Mouse (Mus musculus): ENCODE data around the gene Vstm4. TPM values are rescaled to one million over a fixed set of nuclear protein-coding genes. Genes with fewer than 3 reads are reported as not detected.

Gene Vstm4
- polyA plus RNA-seq, 1 experiment from 2014 or later, result 20.3 TPM

DNA sequence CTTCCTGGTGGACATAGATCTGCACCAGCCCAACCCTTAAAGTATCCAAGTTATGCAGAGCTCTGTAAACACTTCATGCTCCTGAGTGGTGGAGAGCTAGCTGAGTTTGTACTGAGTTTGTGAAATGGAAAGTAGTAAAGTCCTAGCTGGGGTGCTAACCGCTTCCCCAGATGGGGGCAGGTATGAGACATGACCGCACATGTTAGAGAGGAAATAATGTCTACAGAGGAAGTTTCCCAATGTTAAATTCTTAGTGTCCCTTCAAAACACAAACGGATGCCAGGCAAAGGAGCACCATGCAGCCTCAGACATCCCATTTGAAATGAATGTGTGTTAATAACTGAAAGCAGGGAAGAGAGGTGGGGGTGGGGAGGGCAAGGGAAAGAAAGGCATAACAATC is 32.7 kb upstream of the Vstm4 start:
- no peak overlapping the region for H3K4me2 ChIP-seq (ENCODE audit: low read length)
- H3K36me3 ChIP-seq (ENCODE audit: control insufficient read depth, insufficient read depth, low read length), result no peaks in the 10 kb centered on the region
- H3K9ac ChIP-seq (ENCODE audit: low read length), result no peak overlapping the region
- no peak overlapping the region for H3K4me3 ChIP-seq (ENCODE audit: control insufficient read depth in 1 of 2, insufficient read depth in 1 of 2, low read depth in 1 of 2, low read length in 2 of 2)
- H3K4me1 ChIP-seq (ENCODE audit: control insufficient read depth in 2 of 2, insufficient read depth in 2 of 2, low read length in 2 of 2), result peaks cover 22 to 23% of the 10 kb centered on the region in 2 experiments
- whole genome bisulfite sequencing, result 77% methylated on average over 3 of the region's 3 CpGs
- H3K9me3 ChIP-seq (ENCODE audit: control insufficient read depth, low read length), result no peaks in the 10 kb centered on the region
- no peak for ATAC-seq (ENCODE audit: insufficient number of reproducible peaks, insufficient read depth, low FRiP score, low read depth)
- H3K27ac ChIP-seq (replicated peaks in 1 of 2; ENCODE audit: control insufficient read depth in 1 of 2, insufficient read depth in 1 of 2, low read depth in 2 of 2, low read length in 2 of 2), result no peak overlapping the region
- H3K27me3 ChIP-seq (ENCODE audit: control insufficient read depth, insufficient read depth, low read length), result no peaks in the 10 kb centered on the region

DNA sequence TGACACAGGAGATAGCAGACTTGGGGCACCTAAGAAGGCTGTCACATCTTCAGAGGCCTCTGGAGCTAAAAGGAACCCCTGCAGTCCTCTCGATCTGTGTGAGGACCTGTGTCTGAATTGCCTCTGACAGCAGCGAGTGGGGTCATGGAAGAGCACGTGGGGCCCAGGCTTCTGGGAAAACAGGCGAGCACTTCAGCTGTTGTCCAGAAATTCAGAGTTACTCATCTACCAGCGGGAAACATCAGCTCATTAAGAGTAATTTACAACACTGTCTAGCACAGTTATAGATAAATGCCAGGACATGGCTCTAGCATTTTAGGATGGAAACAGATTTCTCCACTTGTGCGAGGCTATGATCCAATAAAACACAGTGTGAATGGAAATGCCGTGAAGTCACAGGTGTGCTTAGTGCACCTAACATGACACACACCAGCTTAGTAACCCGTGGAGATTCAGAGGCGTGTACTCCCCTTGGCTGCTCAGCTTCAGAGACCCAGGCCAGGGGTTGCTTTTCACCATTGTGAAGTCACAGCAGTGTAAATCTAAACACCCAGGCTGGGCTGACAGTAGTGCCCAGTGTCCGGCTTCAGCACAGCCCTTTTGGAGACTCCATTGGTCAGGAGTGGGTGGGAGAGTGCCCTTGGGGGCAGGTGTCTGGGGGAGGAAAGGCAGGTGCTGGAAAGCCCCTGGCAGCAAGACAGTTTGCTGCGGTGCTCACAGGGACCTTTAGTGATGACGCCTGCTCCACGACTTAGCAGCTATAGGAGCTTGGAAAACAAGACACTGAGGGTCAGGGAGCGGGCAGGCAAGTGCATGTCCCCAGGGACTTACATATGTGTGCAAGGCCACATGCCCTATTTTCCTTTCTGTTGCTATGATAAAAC is 32.0 kb upstream of the Vstm4 start:
- Histone ChIP-seq H3K9me3 (ENCODE audit: control insufficient read depth, low read length) (no peaks in the 10 kb centered on the region), H3K4me1 (ENCODE audit: control insufficient read depth in 2 of 2, insufficient read depth in 2 of 2, low read length in 2 of 2) (peaks cover 17 to 20% of the 10 kb centered on the region in 2 experiments), H3K4me2 (ENCODE audit: low read length) (no peak overlapping the region), H3K36me3 (ENCODE audit: control insufficient read depth, insufficient read depth, low read length) (no peaks in the 10 kb centered on the region), H3K27ac (replicated peaks in 1 of 2; ENCODE audit: control insufficient read depth in 1 of 2, insufficient read depth in 1 of 2, low read depth in 2 of 2, low read length in 2 of 2) (no peak overlapping the region), H3K27me3 (ENCODE audit: control insufficient read depth, insufficient read depth, low read length) (no peaks in the 10 kb centered on the region), H3K9ac (ENCODE audit: low read length) (no peak overlapping the region), H3K4me3 (ENCODE audit: control insufficient read depth in 1 of 2, insufficient read depth in 1 of 2, low read depth in 1 of 2, low read length in 2 of 2) (no peak overlapping the region)
- 56% methylated on average over 14 of the region's 14 CpGs for WGBS
- no peak for ATAC-seq (ENCODE audit: insufficient number of reproducible peaks, insufficient read depth, low FRiP score, low read depth)

DNA sequence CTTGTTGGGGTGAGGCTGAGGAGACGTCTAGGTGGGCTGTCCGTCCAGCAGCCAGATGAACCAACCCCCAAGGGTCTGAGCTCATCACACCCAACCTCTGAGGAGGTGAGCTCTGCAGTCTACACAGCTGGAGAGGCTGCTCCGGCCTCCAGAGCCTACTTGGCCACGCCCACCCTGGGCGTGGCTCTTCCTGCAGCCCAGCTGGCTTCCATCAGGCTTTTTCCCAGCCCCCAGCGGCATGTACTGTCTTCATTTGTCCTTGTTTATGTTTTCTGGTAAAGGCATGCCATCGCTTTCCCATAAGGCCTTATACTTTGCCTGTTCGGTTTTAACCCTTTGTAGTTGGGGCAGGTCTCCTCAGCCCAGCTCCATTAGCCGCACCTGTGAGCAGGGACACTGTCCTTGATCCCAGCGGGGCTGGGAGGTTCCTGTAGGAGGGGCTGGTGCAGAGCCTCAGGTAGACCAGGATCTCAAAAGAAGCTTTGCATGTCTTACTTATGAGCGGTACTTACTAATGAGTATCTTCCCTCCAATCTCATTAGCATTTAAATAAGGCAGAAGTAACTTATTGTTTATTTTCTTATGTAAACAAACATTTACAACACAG is 31.0 kb upstream of the Vstm4 start:
- peak overlapping the region; percentile 48 for H3K4me2 ChIP-seq (ENCODE audit: low read length)
- WGBS, result 11% methylated on average over 11 of the region's 11 CpGs
- peaks cover 17 to 20% of the 10 kb centered on the region in 2 experiments for H3K4me1 ChIP-seq (ENCODE audit: control insufficient read depth in 2 of 2, insufficient read depth in 2 of 2, low read length in 2 of 2)
- peak overlapping the region in 1 of 2 experiments; percentile 15; a peak in 1 of 4 replicates for H3K4me3 ChIP-seq (ENCODE audit: control insufficient read depth in 1 of 2, insufficient read depth in 1 of 2, low read depth in 1 of 2, low read length in 2 of 2)
- peak; percentile 65 for ATAC-seq (ENCODE audit: insufficient number of reproducible peaks, insufficient read depth, low FRiP score, low read depth)
- H3K36me3 ChIP-seq (ENCODE audit: control insufficient read depth, insufficient read depth, low read length), result no peaks in the 10 kb centered on the region
- H3K9ac ChIP-seq (ENCODE audit: low read length), result no peak overlapping the region
- no peaks in the 10 kb centered on the region for H3K27me3 ChIP-seq (ENCODE audit: control insufficient read depth, insufficient read depth, low read length)
- no peak overlapping the region for H3K27ac ChIP-seq (replicated peaks in 1 of 2; ENCODE audit: control insufficient read depth in 1 of 2, insufficient read depth in 1 of 2, low read depth in 2 of 2, low read length in 2 of 2)
- H3K9me3 ChIP-seq (ENCODE audit: control insufficient read depth, low read length), result peaks cover 4% of the 10 kb centered on the region; the same call in 1 of the 2 replicates

DNA sequence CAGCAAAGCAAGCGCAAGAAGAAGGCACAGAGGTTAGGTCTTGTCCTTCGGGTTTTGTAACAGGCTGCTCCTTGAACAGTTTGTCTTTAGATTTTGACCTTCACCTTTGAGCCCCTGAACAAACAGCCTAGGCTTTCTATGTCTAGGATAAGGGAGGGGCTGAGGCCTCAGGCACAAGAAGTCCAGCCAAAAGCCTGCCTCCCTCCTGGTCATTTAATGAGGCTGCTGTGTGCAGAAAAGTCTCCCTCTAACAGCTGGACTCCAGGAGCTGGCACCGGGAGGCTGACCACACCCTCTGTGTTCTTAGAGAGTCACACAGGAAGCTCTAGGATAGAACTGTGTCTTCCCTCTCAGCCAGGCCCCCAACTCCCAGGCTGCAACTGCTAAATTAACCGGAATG is 29.4 kb upstream of the Vstm4 start:
- H3K27me3 ChIP-seq (ENCODE audit: control insufficient read depth, insufficient read depth, low read length), result no peaks in the 10 kb centered on the region
- peaks cover 4% of the 10 kb centered on the region; the same call in 1 of the 2 replicates for H3K9me3 ChIP-seq (ENCODE audit: control insufficient read depth, low read length)
- no peak for ATAC-seq (ENCODE audit: insufficient number of reproducible peaks, insufficient read depth, low FRiP score, low read depth)
- H3K36me3 ChIP-seq (ENCODE audit: control insufficient read depth, insufficient read depth, low read length), result no peaks in the 10 kb centered on the region
- H3K27ac ChIP-seq (replicated peaks in 1 of 2; ENCODE audit: control insufficient read depth in 1 of 2, insufficient read depth in 1 of 2, low read depth in 2 of 2, low read length in 2 of 2), result no peak overlapping the region
- H3K4me3 ChIP-seq (ENCODE audit: control insufficient read depth in 1 of 2, insufficient read depth in 1 of 2, low read depth in 1 of 2, low read length in 2 of 2), result no peak overlapping the region
- peaks cover 17 to 20% of the 10 kb centered on the region in 2 experiments for H3K4me1 ChIP-seq (ENCODE audit: control insufficient read depth in 2 of 2, insufficient read depth in 2 of 2, low read length in 2 of 2)
- H3K4me2 ChIP-seq (ENCODE audit: low read length), result no peak overlapping the region
- 63% methylated on average over 4 of the region's 4 CpGs for WGBS
- H3K9ac ChIP-seq (ENCODE audit: low read length), result no peak overlapping the region

DNA sequence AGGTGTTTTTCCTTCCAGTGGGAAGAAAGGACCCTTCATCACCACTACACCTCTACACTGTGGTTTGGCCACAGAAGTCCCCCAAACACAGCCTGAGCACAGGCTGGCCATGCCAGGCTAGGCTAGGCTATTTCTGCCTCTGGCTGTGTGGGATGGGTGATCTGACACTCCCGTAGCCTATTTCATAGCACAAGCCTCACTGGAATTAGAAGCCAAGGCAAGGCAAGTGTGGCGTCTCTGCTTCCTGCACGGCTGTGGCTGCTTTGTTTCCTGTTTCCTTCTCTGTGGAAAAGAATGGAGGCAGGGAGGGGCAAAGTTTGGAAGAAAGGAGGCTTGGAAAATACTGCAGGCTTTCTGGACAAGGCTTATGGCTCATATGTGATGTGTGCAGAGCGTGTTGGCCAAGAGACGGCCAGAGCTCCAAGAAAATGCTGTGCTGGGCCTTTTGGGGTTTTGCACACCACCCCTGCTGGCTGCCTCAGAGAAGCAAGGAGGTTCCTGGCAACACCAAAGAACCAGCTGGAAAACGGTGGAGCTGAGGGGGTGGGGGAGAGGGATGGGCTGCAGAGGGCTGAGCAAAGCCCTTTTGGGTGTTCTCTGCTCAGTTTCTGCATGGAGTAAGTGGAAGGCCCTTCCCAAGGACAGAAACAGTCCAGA is 28.4 kb upstream of the Vstm4 start:
- Histone ChIP-seq H3K9me3 (ENCODE audit: control insufficient read depth, low read length) (peaks cover 4% of the 10 kb centered on the region; the same call in 1 of the 2 replicates), H3K27me3 (ENCODE audit: control insufficient read depth, insufficient read depth, low read length) (no peaks in the 10 kb centered on the region), H3K27ac (replicated peaks in 1 of 2; ENCODE audit: control insufficient read depth in 1 of 2, insufficient read depth in 1 of 2, low read depth in 2 of 2, low read length in 2 of 2) (0 out of 4 replicates have a peak overlapping the region, but pooled peaks of 1 of the 2 experiments have one; percentile 8), H3K36me3 (ENCODE audit: control insufficient read depth, insufficient read depth, low read length) (no peaks in the 10 kb centered on the region), H3K4me3 (ENCODE audit: control insufficient read depth in 1 of 2, insufficient read depth in 1 of 2, low read depth in 1 of 2, low read length in 2 of 2) (no peak overlapping the region), H3K4me2 (ENCODE audit: low read length) (no peak overlapping the region), H3K4me1 (ENCODE audit: control insufficient read depth in 2 of 2, insufficient read depth in 2 of 2, low read length in 2 of 2) (peaks cover 17 to 20% of the 10 kb centered on the region in 2 experiments), H3K9ac (ENCODE audit: low read length) (no peak overlapping the region)
- 52% methylated on average over 6 of the region's 6 CpGs for WGBS
- ATAC-seq (ENCODE audit: insufficient number of reproducible peaks, insufficient read depth, low FRiP score, low read depth), result no peak

DNA sequence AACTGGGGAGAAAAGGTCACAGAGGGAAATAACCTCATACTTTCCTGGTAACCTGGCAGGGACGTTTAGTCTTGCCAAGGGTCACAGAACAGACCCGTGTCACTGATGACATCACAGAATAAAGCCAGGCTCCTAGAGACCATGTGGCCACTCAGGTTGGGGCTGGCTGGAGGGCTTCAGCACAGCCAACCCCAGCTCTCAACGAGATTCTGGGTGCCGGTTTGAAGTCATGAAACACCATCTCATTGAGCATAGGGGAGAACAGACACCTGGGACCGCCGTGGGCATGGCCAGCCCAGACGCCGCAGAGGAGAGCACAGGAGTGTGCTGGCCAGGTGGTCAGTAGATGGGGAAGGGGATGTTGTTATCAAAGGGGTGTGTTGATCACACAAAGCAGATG is 22.7 kb upstream of the Vstm4 start, which contains the start of gene Fam170b:
Gene Fam170b, plus strand, starts transcription at position 116 of the 400 bp plus-strand sequence.
- H3K4me2 ChIP-seq (ENCODE audit: low read length), result no peak within 1 kb of the TSS
- ATAC-seq (ENCODE audit: insufficient number of reproducible peaks, insufficient read depth, low FRiP score, low read depth), result no peak
- H3K27ac ChIP-seq (replicated peaks in 1 of 2; ENCODE audit: control insufficient read depth in 1 of 2, insufficient read depth in 1 of 2, low read depth in 2 of 2, low read length in 2 of 2), result no peak within 1 kb of the TSS
- peaks cover 4% of the 10 kb centered on the region; the same call in 1 of the 2 replicates for H3K9me3 ChIP-seq (ENCODE audit: control insufficient read depth, low read length)
- no peak within 1 kb of the TSS for H3K9ac ChIP-seq (ENCODE audit: low read length)
- H3K4me3 ChIP-seq (ENCODE audit: control insufficient read depth in 1 of 2, insufficient read depth in 1 of 2, low read depth in 1 of 2, low read length in 2 of 2), result no peak within 1 kb of the TSS
- no peaks in the 10 kb centered on the region for H3K27me3 ChIP-seq (ENCODE audit: control insufficient read depth, insufficient read depth, low read length)
- peaks cover 0 to 2% of the 10 kb centered on the region in 2 experiments; a peak in 1 of 4 replicates for H3K4me1 ChIP-seq (ENCODE audit: control insufficient read depth in 2 of 2, insufficient read depth in 2 of 2, low read length in 2 of 2)
- no peaks in the 10 kb centered on the region for H3K36me3 ChIP-seq (ENCODE audit: control insufficient read depth, insufficient read depth, low read length)
- WGBS, result 73% methylated on average over 8 of the region's 8 CpGs

DNA sequence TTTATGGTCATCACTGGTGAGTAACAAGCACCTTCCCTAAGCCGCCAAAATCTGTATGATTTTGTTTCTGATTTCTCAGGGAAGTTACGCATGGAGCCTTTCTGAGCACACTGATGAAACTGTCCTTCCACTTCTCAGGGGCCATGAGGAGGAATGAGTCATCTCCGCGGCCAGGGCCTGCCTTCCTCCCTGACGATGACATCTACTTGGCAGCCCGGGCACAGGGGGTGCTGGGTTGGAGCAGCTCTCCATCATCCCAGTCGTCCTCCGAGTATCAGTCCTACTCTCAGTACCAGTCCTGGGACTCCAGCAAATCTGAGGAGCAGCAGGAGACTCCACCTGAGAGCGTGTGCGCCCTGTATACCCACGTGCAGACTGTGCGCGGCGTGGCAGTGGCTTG is 21.4 kb upstream of the Vstm4 start:
- no peaks in the 10 kb centered on the region for H3K9me3 ChIP-seq (ENCODE audit: control insufficient read depth, low read length)
- H3K4me2 ChIP-seq (ENCODE audit: low read length), result 0 out of 2 replicates have a peak overlapping the region, but pooled peaks have one; percentile 3
- 62% methylated on average over 14 of the region's 14 CpGs for WGBS
- no peaks in the 10 kb centered on the region for H3K36me3 ChIP-seq (ENCODE audit: control insufficient read depth, insufficient read depth, low read length)
- no peaks in the 10 kb centered on the region for H3K27me3 ChIP-seq (ENCODE audit: control insufficient read depth, insufficient read depth, low read length)
- peaks cover 0 to 2% of the 10 kb centered on the region in 2 experiments; a peak in 1 of 4 replicates for H3K4me1 ChIP-seq (ENCODE audit: control insufficient read depth in 2 of 2, insufficient read depth in 2 of 2, low read length in 2 of 2)
- no peak overlapping the region for H3K9ac ChIP-seq (ENCODE audit: low read length)
- no peak overlapping the region for H3K4me3 ChIP-seq (ENCODE audit: control insufficient read depth in 1 of 2, insufficient read depth in 1 of 2, low read depth in 1 of 2, low read length in 2 of 2)
- no peak for ATAC-seq (ENCODE audit: insufficient number of reproducible peaks, insufficient read depth, low FRiP score, low read depth)
- no peak overlapping the region for H3K27ac ChIP-seq (replicated peaks in 1 of 2; ENCODE audit: control insufficient read depth in 1 of 2, insufficient read depth in 1 of 2, low read depth in 2 of 2, low read length in 2 of 2)
